Mouse (Mus musculus) adrenal gland (tissue): ENCODE data around the gene A630023A22Rik.

Experiments used
- intact Hi-C: fragments of 180-260 bp; cut with DNase I; formaldehyde crosslinking; loops from one replicate; pipeline ENCODE4 v1.15.1; 2025

A630023A22Rik gene

GRCm38 (mm10) chr14:34087856-34088398, 14.6 kb downstream of the A630023A22Rik start:
- intact Hi-C loops, result loop anchor here (10.0 kb wide), 2 partner anchors 277 to 307 kb away; no protein-coding TSS in a partner anchor

GRCm38 (mm10) chr14:34086806-34087205, 15.7 kb downstream of the A630023A22Rik start:
- intact Hi-C loops, result loop anchor here (10.0 kb wide), 2 partner anchors 278 to 308 kb away; no protein-coding TSS in a partner anchor

DNA sequence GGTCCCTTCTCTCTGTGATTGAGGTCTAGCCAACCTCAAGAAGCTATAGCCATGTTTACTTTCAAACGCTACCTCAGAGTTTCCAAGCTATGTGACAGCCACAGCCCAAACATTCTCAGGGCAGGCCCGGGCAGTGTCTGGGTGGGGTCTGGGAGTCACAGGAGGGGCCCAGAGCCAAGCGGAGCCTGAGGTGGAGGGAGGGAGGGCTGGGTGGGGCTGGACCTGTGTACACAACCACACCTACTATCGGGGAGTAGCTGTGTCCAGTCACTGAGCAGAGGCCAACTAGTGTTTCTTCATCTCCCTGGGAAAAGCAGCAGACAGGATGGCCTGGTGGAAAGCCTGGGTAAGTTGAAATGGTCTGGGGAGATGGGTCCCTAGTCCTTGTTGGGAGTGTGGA, 16.8 kb downstream of the A630023A22Rik start, which contains the start of gene Anxa8:
Gene Anxa8, plus strand, starts transcription at position 251 of the 400 bp plus-strand sequence.
- intact Hi-C loops, result loop anchor here (10.0 kb wide), 2 partner anchors 279 to 309 kb away; no protein-coding TSS in a partner anchor

GRCm38 (mm10) chr14:34080321-34080997, 22.1 kb downstream of the A630023A22Rik start:
- intact Hi-C loops, result loop anchor here (1.0 to 10.0 kb wide), 4 partner anchors 25 to 314 kb away; no protein-coding TSS in a partner anchor

GRCm38 (mm10) chr14:34078293-34078692, 24.3 kb downstream of the A630023A22Rik start:
- intact Hi-C loops, result loop anchor here (5.0 to 10.0 kb wide), 2 partner anchors 74 to 113 kb away; partner anchors contain the start of gene Npy4r

DNA sequence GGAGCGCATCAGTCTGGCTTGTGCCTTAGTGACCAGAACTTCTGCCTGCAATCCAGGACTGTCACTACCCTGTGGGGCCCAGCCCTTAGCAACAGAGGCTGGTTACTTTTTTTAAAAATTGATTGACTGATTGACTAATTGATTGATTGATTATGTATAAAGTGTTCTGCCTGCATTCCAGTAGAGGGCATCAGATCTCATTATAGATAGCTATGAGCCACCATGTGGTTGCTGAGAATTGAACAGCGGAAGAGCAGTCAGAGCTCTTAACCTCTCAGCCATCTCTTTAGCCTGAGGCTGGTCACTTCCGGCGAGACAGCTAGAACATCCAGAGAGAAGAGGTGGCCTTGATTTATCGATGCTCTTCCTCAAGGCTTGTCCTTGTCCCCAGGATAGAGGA, 25.3 kb downstream of the A630023A22Rik start:
- intact Hi-C loops, result loop anchor here (5.0 to 10.0 kb wide), 2 partner anchors 75 to 112 kb away; partner anchors contain the start of gene Npy4r

GRCm38 (mm10) chr14:34075346-34075745, 27.2 kb downstream of the A630023A22Rik start:
- intact Hi-C loops, result loop anchor here (5.0 to 10.0 kb wide), 2 partner anchors 77 to 111 kb away; partner anchors contain the start of gene Npy4r

- intact Hi-C loops, result loop anchor here (10.0 kb wide), 1 partner anchor 107 kb away; no protein-coding TSS in a partner anchor
Observed at GRCm38 (mm10) chr14:34071665-34072064, 30.9 kb downstream of the A630023A22Rik start.

DNA sequence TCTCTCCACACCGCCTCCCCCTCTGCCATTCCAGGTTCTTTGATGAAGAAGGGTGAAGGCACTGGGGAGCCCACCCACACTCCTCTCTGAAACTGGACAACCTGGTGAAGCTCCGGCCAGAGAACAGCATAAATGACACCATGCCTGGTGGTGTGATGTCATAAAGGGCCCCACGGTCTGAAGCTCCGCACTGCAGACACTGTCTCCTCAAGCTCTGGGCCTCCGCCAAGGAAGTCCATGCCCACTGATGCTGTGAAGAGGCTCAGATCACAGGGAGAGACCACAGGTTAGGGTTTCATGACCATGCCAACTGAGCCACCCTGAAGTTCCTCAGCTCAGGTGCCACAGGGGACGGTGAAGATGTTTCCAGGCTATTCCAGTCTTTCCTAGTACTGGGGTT, 50.0 kb downstream of the A630023A22Rik start, which contains the start of gene Antxrl:
Gene Antxrl, plus strand, starts transcription at position 192 of the 400 bp plus-strand sequence.
- intact Hi-C loops, result no loop called here

DNA sequence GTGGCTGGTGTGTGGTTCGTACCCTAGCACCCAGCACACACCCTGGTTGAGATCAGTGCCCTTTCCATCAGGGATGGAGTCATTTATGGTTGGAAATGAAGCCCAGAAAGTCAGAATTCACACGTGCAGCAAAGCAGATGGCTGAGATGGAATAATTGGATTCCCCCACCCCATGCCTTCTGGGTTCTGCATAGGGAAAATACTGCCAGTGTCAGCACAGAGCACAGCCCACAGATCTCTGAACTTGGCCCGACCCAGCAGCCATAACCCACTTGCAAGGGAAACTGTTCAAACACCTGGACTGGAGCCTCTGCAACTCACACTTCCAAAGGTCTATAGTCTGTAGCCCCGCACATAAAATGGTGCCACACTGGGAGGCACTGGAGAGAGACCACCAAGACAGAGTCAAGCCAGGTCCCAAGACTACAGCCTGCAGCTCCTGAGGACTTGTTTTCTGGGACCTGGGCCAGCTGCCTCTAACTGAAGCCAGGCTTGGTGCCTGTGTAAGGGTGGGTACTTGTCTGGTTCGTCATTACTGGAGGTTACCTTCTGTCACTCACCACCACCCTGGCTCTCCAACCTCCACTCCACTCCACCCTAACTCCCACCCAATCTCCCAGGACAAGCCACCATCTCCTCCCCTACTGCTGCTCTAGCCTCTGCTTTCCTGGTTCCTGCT, 52.3 kb downstream of the A630023A22Rik start:
- intact Hi-C loops, result no loop called here

- intact Hi-C loops, result no loop called here
Observed at GRCm38 (mm10) chr14:34043341-34043740, 59.2 kb downstream of the A630023A22Rik start.

- intact Hi-C loops, result no loop called here
Observed at GRCm38 (mm10) chr14:34041241-34041640, 61.3 kb downstream of the A630023A22Rik start.

DNA sequence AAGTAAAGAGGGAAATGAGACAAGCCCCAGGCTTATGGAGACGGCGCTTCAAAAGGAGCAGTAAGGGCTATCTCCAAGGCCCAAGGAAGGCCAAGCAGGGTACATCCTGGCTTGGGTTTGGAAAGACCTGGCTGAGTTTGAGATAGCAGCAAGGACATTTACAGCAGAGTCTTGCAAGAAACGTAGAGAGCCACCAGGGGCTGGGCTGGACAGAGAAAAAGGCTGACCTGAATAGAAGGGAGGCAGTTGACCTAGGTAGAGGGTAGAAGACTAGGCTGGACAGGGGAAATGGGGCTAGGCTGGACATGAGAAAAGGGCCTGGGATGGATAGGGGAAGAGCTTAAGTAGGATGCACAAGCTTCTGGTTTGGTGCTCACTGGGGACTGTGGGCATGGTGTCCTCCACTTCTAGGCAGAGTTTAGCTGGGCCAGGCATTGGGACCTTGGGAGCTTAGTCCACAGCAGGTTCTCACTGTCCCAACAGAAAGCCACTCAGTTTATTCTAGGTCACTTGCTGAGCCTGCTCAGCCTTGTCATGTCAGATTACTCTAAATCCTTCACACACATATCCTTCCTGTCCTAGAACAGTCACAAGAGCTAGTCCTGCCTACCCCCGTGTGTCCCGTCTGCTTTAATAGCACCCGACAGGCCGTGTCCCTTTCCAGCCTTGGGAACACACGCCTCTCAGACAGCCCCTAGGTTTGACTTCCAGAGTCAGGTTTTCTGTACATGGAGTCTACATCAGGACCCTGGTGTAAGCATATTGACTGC, 68.5 kb downstream of the A630023A22Rik start:
- intact Hi-C loops, result no loop called here

- intact Hi-C loops, result no loop called here
Observed at GRCm38 (mm10) chr14:34026710-34027109, 75.8 kb downstream of the A630023A22Rik start.

DNA sequence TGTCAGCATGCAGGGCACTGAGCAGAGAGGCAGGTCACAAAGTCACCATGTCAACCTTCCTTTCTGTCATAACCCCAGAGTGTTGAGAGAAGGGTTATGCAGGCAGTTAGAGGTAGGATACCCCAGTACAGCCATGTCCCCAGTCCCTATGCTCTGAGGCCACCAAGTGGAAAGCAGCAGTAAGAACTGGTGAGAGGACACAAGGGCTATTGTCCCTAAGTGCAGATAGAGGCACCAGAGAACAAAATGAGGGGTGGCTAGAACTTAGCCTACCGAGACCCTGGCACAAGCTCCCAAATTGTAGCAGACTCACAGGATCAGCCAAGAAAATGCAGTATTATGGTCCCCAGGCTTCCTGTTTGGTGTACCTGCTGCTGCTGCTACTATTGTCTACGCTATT, 85.6 kb downstream of the A630023A22Rik start:
- intact Hi-C loops, result no loop called here

- intact Hi-C loops, result no loop called here
Observed at GRCm38 (mm10) chr14:34016381-34016780, 86.2 kb downstream of the A630023A22Rik start, which contains the start of gene Gm5460. Gene Gm5460 (plus strand): TSS chr14:34016758.

DNA sequence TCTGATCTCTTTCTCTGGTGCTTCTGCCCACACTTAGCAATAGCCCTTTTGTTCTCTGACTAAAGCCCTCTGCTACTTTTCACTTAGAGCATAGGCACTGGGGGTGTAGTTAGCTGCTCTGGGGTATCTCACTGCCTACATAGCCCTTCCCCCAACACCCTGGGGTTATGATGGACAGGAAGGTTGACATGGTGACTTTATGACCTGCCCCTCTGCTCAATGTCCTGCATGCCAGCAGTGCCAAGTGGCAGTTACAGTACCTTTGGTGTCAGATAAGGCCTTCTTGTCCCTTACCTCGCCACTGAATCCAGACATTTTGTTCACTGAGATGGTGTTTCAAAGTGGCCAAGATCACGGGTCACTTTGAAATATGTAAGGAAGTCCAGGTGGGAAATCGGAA, 87.5 kb downstream of the A630023A22Rik start, which contains the start of gene Gm30083:
Gene Gm30083, minus strand, starts transcription at position 120 of the 400 bp plus-strand sequence.
- intact Hi-C loops, result no loop called here

GRCm38 (mm10) chr14:34002358-34002757, 100.2 kb downstream of the A630023A22Rik start:
- intact Hi-C loops, result no loop called here

- intact Hi-C loops, result no loop called here
Observed at GRCm38 (mm10) chr14:34001445-34001844, 101.1 kb downstream of the A630023A22Rik start.
